Mouse (Mus musculus) liver, postnatal 0 days (tissue): ENCODE data around the gene Hps3.
"Not testable (repeated sequence)": the region's sequence is repeated elsewhere in the genome, so short reads cannot be mapped to it uniquely, and the experiment has no call there.

Source experiments
- CTCF ChIP-seq: sonication (generic); IDR thresholded peaks from 2 replicates; pipeline ENCODE4 v1.5.1; 2016; ENCODE audit warnings: antibody characterized with exemption, low read depth
- EP300 ChIP-seq: IDR thresholded peaks from 2 replicates; pipeline ENCODE4 v1.6.1; 2016; ENCODE audit warnings: antibody characterized with exemption, low read depth, mild to moderate bottlenecking

DNA sequence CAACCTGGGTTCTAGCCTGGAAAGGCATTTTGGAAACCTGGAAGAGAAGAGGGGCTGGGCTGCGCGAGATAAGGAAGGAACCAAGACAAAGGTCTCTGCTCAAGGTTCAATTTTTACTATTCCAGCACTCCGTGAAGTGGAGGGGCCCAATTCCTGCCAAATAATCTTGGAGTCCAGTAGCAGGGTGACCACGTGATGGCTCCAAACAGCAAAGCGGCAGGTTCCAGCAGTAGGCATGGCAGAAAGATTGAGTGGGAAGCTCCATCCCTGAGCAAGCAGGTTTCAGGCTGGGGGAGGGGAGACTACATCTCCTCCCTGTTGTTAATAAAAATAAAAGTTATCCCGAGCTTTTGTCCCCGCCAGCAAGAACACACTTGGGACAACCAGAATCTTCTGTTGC, 6.3 kb upstream of the Hps3 start:
- not testable (repeated sequence) for TF ChIP-seq CTCF, EP300
